Mouse (Mus musculus) heart, adult 11 months (tissue): ENCODE data around the gene Kat8.
"Not testable (repeated sequence)": the region's sequence is repeated elsewhere in the genome, so short reads cannot be mapped to it uniquely, and the experiment has no call there.

Source experiments
- DNase-seq: peaks from one replicate; pipeline ENCODE4 v3.0.0; 2022

The Kat8 gene

DNA sequence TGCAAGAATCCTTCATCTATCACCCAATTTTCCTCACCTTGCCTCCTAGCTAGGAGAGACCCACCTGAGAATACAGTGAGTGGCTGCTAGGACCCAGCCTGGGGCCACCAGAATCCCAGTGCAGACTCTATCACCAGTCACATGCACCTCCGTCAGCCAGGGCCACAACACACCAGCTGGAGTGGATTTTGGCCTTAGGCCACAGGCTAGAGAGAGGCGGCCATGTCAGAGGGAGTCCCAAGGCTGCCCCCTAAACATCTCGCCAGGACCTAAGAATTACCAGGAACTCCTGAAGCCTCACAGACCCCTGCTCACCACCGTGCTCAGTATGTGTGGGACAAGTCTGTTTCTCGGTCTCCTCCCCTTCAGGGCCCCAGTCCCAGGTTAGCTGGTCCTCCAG, 21.8 kb downstream of the Kat8 start:
- DNase-seq, result peak; percentile 92

DNA sequence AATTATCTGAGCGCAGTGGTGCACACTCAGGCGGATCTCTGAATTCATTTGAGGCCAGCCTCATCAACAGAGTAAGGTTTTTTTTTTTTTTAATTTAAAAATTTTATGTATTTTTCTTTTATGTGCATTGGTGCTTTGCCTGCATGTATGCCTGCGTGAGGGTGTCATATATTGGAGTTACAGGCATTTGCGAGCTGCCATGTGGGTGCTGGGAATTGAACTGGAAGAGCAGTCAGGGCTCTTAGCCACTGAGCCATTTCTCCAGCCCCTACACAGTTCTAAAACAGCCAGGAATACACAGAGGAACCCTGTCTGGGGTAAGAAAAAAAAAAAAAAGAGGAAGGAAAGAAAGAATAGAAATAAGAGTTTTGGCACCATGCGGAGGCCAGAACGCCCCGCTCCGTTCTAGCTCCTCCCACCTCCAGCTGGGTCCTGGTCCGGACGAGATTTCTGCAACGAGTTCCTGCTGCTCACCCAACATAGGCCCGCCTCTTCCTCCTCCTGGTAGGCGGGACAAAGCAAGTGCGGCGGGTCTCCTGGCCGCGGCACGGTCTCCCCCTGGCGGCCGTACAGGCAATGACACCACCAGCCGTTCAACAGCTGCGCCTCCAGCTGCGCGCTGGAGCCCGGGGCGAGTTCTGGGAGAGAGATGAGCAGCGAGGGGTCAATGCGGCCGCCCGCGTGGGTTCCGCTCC, 22.9 kb downstream of the Kat8 start:
- peak; percentile 100 for DNase-seq

DNA sequence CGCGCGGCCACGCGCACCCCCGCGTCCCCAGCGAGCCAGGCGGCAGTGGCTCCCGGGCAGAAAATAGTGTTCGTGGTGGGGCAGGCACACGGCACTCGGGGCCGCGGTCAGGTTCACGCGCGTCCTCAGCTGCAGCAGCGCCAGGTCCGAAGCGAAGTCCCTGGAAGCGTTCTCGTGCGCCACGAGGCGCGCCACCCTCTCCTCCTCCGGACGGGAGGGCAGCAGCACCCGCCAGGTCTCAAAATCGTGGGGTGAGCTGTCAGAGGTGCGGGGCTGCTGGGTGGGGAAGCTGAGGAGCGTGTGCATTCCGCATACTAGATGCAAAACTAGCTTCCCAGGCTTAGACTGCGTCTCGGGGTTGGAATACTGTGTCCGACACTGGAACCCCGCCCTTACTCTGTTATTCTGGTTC, 23.4 kb downstream of the Kat8 start:
- no peak for DNase-seq

DNA sequence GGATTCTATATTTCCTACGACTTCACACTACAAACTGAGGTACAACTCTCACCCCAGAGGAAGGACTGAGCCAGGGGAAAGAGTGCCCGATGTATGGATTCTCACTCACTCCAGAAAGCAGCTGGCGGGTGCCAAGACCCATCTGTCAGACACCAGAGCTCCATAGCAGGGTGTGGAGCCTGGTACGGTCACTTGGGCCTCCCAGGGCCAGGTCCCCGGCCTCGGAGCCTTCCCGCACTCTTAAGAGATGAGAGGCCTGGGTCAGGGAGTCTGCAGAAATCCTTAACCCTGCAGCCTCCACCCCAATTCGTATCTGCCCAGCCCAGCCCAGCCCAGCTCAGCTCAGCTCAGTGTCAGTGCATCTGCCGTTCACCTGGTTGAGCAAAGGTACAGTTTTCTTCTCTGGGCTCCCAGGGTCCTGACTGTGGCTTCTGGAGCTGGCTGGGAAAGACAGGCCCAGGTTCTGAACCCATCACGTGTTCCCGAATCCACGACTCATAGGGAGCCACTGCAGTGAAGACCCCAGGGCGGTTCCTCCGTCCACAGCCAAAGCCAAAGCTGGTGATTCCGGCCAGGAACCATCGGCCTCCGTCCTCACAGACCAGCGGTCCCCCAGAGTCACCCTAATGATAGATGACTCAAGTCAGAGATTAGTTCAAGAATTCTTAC, 24.0 kb downstream of the Kat8 start:
- DNase-seq, result peak; percentile 93

DNA sequence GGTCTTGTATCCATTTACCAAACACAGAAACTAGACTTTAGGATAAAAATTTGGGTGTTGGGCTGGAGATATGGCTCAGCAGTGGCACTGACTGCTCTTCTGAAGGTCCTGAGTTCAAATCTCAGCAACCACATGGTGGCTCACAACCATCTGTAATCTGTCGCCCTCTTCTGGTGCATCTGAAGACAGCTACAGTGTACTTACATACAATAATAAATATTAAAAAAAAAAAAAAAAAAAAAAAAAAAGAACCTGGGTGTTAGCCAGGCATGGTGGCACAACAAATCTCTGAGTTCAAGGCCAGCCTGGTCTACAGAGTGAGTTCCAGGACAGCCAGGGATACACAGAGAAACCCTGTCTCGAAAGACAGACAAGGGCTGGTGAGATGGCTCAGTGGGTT, 29.8 kb downstream of the Kat8 start:
- DNase-seq, result not testable (repeated sequence)

DNA sequence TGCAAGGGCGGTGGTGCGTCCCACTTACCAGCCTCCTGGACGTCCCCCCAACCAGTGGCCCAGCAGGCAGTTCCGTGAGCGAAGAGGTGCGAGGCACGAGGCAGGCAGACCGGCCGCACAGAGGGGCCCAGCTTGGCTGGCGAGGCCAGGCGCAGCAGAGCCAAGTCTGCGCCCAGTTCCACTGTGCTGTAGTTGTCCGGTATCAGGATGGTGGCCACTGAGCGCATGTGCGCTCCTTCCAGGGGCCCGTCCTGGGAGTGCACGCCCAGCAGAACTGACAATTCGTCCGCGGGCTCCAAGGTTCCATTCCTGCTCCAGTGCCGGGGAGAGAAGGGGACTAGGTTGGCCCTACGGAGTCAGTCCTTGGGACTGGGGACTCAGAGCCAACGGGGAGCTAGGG, 32.3 kb downstream of the Kat8 start:
- DNase-seq, result no peak

DNA sequence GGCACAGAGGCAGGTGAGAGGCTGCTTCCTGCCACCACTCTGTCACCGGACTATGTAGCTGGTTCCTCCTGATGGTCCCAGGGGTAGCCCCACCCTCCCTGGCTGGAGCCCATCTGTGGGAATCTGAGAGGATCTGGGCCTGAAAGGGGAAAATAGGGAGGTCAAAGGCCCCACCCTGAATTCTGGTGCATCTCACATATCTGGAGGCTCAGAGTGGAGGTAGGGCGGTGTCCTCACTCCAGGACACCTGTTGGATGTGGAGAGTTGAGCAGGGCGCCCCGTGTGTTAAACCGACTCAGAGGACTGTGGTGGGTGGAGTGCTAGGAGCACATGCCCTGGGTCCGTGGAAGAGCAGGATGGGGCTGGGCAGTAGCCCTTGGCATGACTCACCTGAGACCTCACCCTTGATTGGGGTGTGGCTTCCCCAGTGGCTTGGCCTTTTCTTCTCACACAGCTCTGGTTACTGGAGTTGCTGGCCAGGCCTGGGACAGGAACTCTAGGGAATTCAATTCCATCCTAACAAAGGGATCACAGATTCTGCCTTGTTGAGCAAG, 34.2 kb downstream of the Kat8 start, which contains the start of gene Prss36:
Prss36 (minus strand) TSS at position 256 of the 554 bp plus-strand sequence.
- peak; percentile 84 for DNase-seq

DNA sequence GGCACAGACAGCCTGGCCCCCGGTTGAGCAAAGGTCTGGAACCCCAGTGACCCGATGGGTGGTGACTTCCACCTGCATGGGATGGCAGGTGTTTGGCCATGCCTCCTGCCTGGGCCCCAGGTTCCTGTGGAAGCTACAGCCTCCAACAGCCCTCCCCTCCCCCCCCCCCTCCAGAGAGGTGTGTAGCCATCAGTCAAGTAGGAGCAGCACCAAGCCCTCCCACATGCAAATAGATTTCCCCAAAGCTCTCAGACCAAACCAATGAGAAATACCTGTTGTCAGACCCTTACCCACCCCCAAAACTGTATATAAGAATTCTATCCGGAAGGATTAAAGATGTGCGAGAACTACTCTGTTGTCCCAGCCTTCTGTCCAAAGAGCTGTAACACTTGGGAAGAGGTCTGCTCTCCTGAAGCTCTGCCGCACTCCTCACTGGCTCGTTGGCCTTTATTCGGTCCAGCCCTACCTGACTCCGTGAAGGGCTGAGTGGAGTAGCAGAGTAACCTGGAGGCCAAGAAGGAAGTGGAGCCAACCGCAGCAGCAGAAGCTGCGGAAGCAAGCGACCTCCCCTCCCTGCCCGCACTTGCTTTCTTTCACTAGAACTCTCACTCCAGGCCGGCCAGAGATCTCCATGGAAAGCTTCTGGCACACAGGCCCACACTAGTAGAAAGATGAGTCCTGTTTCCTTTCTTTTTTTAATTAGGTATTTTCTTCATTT, 40.7 kb downstream of the Kat8 start:
- peak; percentile 52 for DNase-seq

DNA sequence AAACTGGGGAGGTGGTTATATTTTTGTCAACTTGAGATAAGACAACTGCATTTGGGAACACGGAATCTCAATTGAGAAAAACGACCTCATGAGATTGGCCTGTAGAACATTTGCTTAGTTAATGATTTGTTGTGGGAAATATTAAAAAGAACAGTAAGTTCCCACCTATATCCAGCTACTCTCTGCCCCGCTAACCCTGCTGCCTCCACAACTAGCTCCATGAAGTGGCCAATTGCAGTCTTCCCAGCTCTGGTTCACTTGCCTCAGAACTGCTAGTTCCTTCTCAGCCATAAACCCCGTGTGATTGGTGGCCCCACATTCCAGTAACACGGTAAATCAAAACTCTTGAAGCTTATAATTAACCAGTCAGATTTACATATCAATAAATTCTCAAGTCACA, 47.0 kb downstream of the Kat8 start:
- peak; percentile 60 for DNase-seq

DNA sequence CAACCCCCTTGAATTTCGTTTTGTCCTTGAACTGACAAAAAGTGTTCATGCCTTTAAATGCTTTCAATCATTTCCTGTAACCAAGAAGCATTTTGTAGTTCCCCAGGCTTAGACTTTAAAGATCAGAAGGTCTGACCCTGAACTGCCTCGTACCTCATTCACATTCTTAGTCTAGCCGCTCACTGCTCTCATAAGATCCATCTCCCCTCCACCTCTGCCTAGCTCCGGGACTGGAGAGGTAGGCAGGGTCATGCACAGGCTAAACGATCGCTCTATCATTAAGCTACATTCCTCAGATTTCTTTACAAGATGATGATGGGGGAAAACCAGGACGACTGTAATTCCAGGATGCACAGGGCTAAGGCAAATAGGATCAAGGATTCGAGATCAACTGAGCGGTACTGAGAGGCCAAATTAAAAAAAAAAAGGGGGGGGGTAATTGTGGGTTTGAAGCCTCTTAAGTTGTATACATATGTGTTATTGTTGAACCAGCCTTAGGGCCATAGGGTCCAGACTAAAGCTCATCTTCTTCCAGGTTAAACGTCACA, 54.1 kb downstream of the Kat8 start:
- peak; percentile 89 for DNase-seq

DNA sequence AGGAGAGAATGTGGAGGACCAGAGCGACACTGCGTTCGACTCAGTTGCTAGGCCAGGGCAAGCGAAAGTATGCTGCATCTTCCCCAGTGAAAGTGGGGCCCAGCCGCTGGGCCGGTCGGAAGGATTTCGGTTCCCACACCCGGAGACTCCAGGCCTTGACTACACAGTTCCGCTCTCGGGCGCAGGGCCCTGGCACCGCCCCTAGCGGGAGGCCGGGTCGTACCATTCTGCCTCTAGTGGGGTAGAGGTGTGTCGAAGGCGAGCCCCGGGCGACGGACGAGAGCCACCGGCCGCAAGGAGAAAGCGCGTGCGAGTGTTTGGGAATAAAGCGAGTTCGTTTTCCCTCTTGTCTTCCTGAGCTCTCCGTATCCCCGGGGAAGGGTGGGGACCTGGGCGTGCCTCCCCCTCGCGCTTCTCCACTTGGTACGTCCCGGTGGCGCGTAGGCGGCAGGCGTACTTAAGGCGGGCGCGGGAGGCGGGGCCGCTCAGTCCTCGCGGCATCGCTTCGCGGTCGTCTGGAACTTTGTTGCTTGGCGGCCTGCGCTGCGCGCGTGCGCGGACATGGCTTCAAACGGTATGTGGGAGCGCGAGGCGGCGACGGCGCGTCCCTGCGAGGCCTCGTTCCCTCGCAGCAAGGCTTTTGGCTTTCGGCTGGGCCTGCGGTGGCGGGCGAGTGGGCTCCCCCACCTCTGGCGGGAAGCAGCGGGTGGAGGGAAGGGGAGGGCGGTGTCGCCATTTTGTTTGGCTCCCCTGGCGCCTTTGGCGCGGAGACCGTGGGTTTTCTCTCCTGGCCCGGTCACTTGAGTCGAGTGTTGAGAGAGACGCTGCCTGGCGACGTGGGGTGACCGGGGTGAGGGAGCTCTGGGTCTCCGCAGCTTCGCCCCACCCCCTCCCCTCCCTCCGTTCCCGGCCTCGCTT, 54.9 kb downstream of the Kat8 start, which contains the start of gene Fus:
Fus (plus strand) TSS at position 454 of the 918 bp plus-strand sequence.
- DNase-seq, result peak; percentile 100

DNA sequence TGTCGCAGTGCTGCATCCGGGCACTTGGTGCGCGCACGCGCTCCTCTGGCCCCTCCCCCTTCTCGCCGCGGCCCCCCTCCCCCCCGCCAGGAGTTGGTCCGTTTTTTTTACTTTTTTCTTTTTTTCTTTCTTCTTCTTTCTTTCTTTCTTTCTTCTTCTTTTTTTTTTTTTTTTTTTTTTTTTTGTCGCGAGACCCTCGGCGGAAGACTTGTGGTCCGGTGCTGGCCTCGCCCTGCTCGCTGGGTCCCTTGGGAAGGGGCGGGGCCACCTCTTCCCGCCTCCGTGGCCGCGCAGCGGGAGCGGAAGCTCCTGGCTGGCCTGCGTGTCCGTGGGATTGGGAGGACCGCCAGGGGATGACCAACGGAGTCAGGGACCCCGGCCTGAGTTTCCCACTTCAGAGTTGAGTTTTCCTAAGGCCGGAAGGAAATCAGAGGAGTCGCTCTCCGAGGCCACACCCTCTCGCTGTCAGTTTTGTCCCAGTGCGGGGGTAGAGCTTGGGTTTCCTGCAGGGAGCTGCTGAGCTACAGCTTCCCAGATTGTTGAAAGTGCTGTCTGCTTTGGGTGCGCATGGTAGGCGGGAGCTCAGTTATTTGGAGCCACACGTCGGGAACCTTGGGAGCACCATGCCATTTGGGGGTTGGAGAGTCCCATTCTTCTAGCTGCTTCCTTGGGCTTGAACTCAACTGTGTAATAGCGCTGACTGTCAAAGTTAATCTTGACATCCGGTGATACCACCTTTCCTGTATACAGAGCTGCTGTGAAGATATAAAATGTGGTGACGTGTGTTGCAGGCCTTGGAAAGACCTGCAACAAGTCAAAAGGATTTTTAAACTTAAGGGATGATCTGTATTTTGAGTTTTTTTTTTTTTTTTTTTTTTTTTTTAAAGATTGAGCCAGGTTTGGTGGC, 55.9 kb downstream of the Kat8 start:
- DNase-seq, result peak; percentile 99

DNA sequence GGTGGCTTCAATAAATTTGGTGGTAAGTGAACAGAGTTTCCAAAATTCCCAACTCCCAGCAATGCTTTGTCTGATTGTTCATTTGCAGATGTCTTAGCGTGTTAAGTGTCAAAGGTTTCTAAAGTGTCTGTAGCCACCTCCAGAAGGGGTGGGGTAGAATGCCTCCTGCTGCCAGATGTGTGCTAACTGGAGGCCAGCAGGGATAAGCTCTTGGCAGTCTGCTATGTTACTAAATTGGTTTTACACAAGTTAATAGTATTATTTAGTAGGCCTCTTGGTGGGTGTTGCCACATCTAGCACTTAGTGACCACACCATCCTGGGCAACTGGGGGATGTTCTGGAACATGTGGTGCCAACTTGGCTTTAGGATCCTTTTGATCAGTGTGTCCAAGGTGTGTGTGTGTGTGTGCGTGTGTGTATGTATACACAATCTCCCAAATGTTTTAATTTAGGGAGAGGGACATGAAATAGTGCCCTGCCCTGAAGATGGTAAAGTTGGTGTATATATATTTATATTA, 62.2 kb downstream of the Kat8 start:
- DNase-seq, result peak; percentile 94
